Mouse (Mus musculus) embryo, embryonic 10.5 days (tissue): ENCODE data around the gene Phlpp1.

Experiments
- DNase-seq: peaks from one replicate; pipeline ENCODE4 v3.0.0-alpha.2; 2015; ENCODE audit warnings: low spot score

Gene Phlpp1

DNA sequence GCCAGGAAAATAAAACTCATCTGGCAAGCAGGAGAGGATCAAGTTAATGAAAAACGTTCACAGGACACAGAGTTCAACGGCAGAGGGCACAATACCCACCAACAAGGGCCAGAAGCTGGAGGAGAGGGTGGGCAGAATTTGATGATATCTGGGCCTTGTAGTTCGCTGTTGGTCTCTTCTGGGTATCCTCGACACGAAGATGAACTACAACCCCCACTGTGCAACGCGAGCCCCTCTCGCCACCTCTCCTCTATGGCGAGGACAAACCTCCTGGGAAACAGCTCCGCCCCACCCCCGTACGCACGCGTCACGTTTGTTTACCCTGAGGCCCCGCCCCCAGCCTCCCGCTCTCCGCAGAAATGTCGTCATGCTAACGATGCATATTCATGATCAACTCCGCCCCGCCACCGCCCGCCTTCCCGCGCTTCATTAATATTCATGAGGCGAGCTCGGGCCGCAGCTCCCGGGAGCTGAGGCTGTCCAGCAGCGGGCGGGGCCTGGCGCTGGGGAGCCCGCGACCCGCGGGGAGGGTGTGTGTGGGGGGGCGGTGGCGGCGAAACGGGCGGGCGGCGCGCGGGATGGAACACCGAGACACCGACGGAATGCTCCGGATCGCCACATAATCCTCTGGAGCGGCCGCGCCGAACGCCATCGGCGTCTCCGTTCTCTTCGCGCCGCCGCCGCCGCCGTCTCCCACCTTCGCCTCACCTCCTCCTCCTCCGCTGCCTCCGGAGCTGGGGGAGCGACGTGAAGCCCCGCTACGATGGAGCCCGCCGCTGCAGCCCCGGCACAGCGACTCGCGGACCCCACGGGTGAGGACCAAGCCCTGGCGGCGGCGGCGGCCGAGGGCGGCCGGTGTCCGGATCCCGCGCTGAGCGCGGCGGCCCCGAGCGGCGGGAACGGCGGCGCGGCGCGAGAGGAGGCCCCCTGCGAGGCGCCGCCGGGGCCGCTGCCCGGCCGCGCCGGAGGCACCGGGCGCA lies at the start of gene Phlpp1:
TSS of gene Phlpp1 (plus strand) at position 512 of the 980 bp plus-strand sequence.
- peak; percentile 100 for DNase-seq

DNA sequence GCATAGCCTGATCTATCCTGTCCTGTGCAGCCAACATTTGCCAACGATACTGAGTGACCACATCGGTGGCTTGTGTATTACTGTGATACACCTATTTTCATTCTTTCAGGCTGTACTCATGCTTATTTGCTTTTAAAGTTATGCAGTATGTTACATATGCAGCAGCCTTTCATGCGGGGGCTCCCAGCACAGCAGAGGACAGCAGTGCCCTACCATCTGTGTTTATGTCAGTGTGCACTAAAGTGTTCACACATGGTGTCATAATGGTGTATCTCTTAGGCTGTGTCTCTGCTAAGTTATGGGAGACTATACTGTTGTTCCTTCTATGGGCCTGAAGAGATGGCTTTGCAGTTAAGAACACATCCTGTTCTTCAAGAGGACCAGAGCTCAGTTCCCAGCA lies 45.0 kb upstream of the Phlpp1 start:
- no peak for DNase-seq

DNA sequence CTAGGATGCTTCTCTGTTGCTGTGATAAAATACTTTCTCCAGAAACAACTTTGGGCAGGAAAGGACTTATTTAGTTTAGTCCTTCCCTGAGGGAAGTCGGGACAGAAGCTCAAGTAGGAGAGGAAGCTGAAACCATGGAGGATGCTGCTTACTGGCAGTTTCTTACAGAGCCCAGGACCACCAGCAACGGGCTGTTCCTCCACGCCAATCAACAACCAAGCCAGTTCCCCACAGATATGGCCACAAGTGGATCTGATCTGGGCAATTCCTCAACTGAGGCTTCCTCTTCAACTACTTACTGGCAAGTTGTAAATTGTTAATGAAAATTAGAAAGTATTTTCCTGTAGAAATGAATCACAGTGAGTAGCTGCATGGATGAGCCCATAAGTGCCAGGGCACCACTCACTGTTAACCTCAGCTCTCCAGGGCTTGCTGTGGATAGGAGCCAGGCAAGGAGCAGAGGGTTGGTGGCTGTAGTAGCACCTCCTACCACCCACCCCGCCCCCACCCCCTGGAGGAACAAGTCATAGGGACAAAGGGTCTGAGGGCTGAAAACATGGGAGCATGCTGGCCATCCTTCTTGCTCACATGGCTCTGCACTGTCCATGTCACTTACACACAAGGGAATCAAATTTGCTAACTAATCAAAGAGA lies 39.7 kb upstream of the Phlpp1 start:
- DNase-seq: no peak

DNA sequence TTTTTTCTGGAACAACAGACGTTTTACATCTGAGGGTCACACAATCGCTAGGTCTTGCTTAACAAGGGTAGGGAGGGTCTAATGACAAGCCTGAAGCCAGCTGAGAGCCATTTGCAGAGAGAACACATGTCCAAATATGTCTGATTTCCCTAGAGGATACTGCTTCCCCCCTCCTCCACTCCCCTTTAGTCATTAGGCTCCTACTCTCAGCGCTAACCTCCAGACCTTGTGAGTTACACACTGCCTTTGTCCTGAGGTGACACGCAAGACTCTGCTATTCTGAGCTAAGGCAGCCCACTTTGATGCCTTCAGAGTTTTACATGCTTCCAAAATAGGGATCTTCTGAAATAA lies 39.2 kb upstream of the Phlpp1 start:
- peak; percentile 35 for DNase-seq

DNA sequence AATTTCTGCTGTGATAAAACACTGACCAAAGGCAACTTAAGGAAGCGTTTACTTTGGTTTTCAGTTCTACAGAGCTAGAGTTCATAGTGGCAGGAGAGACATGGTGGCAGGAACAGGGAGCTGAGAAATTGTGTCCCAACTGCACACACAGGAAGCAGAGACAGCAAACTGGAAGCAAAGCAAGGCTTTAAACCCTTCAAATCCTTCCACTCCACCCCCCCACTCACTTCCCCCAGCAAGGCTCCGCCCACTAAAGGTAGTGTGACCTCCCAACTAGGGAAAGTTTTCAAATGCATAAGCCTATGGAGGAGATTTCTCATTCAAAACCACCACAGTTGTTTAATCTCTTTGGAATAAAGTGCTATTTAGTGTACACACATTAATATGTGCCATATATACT lies 32.9 kb upstream of the Phlpp1 start:
- no peak for DNase-seq

DNA sequence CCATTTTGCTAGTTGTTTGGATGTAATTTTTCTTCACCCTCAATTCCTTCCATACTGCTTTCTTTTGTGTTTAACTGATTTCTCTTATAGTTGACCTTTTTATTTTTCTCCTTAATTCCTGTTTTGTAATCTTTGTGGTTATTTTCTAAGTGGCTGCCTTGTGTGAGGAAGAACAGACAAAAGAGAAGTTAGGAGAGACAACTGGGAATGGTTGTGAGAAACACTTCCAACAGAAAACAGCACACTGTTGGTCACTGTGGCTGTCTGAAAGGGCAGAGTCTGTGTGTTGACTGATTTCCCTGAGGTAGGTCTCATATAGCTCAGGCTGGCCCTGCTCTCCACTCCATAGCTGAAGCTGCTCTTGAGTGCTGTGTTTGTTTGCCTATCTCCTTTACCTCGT lies 32.4 kb upstream of the Phlpp1 start:
- DNase-seq: no peak

DNA sequence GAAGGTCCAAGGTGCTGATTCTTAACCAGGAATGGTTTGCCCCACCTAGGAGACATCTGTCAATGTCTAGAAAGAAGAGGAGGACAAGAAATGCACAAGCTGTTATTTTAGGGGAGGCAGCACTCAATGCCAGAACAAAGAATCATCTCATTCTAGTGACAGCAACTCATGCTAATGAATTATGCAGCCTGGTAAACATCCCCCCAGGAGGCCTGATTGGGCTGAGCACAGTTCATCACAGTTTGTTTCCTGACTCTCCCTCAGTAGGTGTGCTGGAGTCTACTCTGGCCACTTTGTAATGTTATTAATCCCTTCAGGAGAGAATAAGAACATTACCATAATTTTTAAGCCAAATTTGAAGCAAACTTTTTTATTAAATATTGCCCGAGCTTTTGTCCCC lies 29.5 kb upstream of the Phlpp1 start:
- no peak for DNase-seq

DNA sequence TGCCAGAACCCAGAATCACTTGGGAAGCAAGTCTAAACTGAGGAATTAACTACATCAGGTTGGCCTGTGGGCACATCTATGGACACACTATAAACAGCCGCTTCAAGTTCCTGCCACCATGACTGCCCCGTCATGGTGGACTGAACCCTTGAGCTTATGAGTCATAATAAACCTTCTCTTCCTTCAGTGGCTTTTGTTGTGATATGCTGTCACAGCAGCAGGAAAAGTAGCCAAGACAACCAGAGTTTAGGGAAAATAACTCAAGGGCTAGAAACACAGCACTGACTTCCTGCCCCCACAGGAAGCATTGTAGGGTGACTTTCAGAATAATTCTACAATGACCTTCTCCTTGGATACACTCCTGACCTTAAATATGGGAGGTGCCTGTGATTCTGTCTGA lies 27.0 kb upstream of the Phlpp1 start:
- DNase-seq: no peak

DNA sequence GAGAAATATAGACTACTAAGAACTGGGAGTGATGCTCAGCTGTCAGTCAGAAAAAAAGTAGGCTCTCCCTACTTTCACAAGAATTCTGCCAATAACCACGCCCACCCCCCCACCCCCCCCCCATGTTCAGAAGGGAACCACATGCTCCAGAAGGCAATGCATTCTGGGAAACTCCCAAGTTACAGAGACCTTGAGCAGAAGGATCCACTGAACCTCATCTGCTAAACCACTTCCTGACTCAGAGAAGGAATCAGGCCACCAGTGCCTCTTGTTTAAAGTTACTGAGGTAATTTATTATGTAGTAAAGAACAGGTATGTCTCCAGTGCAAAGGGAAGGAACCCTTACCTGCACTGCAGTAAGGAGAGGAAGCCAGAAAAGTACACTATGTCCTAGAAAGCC lies 26.5 kb upstream of the Phlpp1 start:
- no peak for DNase-seq

DNA sequence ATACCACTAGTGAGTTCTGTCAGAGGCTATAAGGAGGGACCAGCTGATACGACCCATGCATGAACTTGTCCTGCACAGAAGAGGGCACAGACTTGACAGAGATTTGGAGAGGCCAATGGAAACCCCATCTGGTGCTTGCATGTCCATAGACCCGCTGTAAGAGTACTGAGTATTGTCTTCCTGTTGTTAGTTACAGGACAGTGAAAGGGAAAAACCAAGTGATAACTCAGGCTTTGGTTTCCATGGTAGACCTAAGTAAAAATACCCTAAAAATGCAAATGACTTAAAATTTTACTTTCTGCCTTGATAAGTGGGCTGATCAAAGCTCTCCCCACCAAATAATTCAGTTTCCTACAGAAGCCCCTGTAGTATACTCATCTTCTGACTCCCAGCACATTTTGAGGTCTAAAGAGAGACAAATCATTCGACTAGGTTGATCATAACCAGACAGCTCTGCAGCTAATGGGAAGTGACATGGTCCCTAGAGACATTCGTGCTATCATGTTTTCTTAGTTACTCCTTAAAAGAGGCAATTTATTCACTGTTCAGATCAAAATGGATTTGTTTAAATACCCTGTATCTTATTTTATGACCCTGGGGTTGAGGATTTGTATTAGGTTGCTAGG lies 25.9 kb upstream of the Phlpp1 start:
- no peak for DNase-seq

DNA sequence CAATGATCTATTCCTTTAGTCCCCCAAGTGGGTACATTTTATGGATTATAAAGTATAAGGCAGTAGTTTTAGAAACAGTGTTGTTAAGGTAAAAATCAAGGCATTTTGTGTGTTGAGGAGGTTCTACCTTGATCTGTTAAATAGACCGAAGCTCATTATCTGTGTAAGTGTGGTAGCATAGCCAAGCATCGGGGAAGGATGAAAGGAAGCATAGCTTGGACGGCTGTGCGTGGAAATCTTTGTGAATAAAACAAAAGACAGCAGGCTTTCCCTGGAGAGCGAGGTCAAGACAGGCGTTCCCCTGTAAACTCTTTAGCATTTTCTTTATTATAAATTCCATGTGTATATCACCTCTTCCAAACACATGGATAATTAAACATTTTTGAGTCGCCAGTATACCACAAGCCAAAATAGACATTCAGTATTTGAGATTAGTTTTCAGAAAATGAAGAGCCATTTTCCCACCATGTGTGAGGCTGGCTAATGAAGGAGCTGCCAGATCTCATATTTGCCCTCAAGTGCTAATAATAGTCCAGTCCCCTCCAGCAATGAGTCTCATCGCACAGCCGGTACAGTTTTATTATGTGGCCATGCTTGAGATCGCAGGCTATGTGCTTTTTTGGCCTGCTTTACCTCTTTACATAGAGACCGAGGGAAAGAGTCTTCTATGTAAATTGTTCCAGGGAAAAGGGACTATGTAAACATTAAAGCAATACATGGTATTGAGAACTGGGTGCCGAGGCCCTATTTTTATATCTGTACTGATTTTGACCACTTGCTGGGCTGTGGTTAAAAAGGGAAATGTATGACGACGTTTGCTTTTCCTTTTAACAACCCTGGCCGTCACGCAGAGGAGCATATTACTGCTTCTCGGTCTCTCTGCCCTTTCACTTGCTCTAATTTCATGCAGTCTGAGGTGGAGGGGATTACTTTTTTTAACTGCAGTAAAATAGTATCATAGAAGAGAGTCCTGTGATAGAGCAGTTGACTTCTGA lies 22.9 kb upstream of the Phlpp1 start:
- no peak for DNase-seq

DNA sequence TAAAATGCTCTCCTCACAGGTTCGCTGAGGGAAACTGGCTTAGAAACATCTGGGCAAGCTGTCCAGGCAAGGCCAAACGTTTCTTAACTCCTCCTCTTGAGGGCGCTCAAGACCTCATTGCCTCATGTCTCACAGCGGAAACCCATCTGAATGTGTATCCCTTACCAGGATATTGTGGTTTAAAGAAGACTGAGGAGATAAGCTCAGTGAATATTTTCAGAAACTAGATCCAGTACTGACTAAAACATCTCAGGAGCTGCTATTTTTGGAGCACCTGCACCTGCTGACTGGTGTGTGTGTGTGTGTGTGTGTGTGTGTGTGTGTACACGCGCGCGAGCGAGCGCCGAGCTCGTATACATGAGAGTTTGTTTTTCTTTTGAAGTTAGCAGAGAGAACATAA lies 19.7 kb upstream of the Phlpp1 start:
- no peak for DNase-seq

DNA sequence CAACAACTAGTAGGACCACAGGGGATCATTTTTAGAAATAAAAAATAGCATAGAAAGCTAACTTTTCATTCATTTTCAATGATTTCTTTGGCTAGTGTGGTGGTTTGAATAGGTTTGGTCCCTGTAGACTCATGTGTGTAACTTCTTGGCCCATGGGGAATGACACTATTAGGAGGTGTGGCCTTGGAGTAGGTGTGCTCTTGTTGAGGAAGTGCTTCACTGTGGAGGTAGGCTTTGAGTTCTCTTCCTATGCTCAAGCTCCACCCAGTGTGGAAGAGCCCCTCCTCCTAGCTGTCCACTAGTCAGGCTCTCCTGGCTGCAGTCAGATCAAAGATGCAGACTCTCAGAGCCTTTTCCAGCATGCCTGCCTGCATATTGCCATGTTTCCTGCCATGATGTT lies 18.8 kb upstream of the Phlpp1 start:
- no peak for DNase-seq

DNA sequence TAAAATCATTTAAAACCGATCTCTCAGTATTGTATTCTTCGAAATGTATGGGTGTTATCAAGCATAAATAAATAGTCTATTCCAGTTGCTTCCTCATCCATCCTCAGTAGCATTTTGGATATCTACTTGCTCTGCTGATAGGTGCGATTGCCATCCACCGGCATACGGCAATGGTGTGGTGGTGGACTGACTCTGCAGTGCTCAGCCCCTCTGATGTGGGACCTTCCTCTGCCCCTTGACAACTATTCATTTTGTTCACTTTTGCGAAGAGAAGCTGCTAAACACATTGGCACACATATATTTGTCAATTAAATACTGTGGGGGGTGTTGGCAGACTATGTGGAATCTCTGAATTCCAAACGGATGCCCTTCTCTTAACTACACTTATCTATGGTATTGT lies 17.0 kb upstream of the Phlpp1 start:
- no peak for DNase-seq

DNA sequence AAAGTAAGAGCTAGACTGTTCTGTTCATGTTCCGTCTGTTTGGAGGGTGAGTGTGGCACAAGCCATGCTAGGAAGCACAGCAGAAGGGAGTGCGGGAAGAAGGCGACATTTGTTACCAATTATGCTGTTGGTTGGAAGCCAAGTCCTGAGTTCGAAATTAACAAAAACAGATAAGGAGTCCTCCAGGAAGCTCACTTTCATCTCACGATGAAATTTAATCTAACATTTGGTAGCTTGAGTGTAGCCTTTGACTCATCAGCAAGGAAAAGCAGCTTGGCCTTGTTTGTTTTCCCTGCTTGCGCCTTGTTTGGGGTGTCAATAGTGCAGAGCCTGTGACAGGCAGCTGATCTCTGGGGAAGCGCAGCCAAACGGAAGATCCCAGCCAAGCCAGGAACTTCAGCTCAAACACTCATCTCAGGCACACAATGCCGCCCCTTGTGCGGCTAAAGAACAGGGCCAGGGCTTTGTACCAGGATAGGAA lies 16.4 kb upstream of the Phlpp1 start:
- no peak for DNase-seq

DNA sequence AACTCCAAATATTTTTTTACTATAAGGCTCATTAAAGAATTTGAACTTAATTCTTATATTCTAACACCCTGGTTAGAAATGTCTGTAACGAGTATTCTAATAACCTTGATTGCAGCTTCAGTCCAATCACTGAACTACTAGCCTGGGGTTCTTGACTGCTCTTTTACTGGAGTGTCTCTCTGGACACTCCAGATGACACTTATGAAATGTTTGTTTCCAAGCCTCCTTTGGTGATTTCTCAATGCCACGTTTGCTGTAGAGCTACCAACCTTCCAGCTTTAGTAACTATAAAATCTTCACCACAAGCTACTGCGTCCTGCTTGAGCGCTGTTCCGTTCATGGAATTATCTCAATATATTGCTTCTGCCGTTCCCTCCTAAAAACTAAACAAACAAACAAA lies 15.8 kb upstream of the Phlpp1 start:
- DNase-seq: no peak

DNA sequence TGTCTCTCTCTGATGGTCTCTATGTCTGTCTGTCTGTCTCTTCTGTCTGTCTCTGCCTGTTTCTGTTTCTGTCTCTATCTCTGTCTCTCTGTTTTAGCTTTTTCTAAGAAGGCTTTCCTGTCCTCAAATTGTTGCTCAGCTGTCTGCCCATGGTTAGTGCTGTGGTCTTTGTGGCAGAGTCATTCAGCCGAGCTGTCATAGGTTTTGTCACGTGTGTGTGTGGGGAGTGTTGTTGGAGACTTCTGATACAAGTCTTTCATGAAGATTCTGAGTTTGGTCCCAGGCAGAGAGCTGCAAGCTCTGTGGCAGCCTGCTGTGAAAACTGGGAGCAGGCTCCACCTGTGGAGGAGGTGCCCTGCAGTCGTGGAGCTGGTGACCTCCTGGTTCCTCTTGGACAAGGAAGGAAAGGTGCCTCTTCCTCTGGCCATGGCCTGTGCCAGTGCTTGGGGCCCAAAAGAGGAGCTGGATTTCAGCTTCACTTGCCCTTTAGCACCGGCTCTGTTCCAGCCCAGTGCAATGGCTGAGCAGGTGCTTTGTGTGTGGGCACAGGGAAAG lies 13.5 kb upstream of the Phlpp1 start:
- DNase-seq: no peak

DNA sequence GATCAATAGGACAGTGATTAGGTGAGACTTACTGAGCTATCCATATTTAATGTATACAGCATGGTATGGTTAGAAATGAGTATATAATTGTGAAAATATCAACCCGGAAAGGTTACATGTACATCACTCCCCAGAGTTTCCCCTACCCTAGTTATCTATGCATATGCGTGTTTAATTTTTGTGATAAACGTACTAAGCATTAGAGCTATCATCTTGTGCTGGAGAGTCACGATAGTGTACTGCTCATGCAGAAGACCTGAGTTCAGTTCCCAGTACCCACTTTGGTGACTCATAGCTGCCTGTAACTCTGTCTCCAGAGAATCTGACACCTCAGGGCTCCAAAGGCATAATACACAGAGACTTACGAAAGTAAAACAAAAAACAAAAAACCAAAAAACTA lies 11.9 kb upstream of the Phlpp1 start:
- no peak for DNase-seq

DNA sequence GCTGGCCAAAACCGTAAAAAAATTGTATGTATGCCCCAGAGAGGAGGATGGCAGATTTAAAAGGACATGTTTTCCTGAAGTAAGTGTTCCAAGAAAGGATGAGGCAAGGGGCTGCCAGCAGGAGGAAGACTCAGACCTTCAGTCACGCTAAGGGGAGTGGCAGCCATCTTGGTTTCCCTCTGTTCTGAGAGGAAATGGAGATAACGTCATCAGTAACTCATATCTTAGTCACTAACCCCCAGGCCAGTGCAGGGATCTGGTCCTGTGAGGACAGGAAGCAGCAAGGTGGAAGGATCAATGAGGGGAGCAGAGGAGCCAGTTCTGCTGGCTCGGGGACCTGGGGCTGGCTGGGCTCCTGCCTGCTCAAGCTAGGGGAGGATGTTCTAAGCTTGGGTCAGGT lies 10.6 kb upstream of the Phlpp1 start:
- DNase-seq: no peak

DNA sequence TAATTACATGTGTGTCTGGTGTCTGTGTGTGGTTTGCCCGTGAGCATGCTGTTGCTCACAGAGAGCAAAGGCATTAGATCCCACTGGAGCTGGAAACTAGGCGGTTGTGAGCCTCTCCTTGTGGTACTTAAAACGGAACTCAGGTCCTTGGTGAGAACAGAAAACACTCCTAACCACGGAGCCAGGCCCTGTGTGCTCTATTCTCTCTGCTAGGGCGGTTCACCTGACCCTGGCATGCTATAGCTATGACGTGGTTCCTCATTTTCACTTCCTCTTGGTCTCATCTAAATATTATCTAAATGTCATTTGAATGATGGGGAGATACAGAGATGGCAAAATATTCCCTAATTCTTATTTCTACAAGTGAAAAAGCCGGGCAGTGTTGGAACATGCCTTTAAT lies 9.0 kb upstream of the Phlpp1 start:
- no peak for DNase-seq

DNA sequence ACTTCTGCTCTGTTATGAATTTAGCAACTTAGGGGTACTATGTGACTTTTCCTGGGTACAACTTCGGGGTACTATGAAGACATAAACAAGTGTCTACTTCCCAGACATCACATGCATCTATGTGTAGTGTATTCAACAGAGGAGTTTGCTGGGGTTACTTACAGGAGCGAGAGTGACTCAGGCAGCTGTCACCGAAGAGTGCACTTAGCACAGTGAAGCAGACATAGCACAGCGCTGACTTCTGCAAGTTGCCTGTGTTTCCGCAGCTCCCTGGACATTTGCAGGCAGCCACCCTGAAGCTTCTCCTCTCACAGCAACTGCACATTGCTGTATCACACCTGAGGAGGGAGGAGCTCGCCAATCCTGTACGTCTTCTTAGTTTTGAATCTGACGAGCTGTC lies 8.2 kb upstream of the Phlpp1 start:
- DNase-seq: no peak
